Mouse (Mus musculus) CD4-positive helper T cell, adult 2 months (primary cell): ENCODE measurements around the gene Coro1c.

ENCODE experiments used
- DNase-seq: peaks from one replicate; pipeline ENCODE4 v3.0.0-alpha.2; 2012; ENCODE audit warnings: low read depth, missing footprints, low spot score

Gene Coro1c

DNA sequence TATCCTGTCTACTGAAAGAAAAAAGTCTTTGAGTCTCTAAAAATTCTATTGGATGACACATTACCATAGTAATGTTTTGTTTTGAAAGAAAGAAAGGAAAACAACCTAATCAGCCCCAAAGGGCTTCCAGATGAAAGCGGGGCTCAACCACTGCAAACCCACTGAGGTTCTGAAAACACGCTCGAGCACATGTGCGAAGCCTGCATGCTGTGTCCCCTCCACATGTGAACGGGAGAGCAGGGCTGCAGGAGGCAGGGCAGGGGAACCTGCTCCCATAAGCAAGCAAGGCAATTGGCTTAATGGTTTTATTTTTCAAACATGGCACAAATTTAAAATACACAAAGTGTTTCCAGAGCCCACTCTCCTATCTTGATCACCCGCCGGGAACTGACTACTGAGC is 51.9 kb downstream of the Coro1c start:
- DNase-seq: no peak

DNA sequence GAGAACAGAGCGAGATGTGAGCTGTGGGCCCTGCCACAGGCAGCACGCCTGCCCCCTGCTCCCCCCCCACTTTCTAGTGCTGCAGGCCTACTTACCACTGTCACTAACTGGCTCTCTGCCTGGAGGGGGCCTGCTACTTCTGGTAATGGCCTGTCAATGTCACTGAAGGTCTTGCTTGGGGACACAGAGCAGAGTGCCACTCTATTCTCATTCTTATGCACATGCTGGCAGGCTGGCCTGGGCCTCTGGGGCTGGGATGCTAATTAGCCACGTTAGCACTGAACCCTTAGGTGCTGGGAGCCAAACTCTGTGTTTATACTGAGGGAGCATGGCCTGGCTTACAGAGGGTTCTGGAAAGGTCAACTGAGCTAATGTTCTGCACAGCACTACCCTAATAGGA is 52.9 kb downstream of the Coro1c start:
- no peak for DNase-seq

DNA sequence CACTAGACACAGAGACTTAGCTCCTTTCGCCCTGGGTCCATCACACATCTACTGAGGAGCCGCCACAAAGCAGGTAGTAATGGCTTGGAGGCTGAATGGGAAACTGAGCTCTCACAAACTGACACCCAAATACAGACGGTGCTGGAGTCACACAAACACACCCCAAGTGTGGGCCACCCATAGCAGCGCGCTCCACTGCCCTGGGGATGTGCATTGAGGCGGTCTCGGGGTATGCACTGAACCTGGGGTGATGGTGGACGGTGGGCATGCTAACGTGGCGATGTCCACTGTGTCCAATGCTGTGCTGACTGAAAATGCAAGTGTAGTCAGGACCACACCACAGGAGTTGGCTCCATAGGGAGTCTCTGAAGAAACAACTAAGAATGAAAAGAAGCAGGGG is 53.4 kb downstream of the Coro1c start:
- DNase-seq: no peak

DNA sequence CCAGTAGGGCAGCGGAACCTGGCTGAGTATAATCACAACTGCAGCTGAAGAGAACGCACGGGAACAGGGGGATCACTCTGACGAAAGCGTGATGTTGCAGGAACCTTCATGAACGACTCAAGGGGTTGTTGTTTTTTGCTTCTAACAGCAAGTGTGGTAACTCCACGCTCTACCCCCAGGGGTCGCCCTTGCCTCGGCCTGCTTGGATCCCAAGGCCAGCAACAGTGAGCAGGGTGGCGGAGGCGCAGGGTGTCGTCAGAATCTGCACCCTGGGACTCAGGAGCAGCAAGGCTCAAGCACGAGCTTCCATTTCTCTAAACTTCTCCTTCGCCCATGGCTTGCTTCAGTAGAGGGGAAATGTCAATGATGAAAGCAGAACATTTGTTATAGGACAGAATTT is 54.1 kb downstream of the Coro1c start:
- peak; percentile 80 for DNase-seq

DNA sequence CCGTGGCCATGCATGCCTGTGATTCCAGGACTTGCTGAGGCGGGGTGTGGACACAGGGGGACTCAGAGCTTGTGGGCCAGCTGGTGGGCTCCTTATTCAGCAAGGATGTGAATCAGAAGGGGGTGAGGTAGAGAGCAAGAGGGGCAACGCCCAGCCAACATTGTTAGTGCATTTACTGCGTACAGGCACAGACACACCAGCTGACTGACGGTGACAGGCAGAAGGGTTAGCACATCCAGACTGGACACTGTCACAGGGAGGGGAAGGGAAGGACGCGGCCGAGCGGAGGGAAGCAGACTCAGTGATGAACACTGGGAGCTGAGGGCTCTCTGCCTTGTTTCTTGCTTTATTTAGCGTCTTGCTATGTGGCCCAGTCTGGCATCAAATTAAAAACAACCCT is 55.0 kb downstream of the Coro1c start:
- no peak for DNase-seq

DNA sequence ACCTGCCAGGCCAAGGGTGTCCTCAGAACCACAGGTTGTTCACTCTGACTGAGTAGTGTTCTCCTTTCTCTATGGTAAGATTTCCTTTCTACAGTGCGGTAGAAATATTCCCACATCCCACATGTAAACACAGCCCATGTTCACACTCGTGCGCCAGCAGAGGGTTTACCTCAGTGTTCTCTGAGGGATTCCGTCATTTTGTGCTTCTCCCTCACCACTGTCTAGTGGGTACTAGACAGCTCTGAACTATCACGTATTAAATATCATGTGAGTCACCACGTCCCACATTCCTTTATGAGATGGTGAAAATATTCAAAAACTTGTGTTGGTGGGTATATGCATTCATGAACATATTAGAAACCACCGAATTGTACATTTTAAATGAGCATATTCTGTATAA is 56.1 kb downstream of the Coro1c start:
- no peak for DNase-seq

DNA sequence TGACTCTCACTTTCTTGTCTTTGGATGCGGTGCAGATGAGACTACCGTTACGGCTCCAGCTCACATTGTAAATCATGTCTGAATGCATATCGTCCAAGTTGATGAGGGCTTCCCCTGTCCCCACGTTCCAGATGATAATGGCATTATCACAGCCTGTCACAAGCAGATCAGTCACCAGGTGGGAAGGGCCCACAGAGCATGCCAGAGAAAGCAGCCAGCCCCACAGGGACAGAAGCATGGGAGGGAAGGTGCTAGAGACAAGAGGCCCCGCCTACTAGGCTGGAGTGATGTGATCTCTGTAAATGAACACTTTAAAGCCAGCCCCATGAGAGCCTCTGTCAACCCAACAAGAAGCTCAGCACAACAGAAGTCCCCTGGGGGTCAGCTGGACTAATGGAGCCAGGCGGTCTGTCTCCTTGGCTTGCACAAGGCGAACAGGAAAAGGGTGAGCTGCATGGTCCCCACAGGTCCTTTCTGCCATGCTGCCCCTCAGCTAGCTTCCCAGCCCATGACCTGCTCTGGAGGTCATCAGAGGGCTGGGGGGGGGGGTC is 57.8 kb downstream of the Coro1c start:
- DNase-seq: no peak

DNA sequence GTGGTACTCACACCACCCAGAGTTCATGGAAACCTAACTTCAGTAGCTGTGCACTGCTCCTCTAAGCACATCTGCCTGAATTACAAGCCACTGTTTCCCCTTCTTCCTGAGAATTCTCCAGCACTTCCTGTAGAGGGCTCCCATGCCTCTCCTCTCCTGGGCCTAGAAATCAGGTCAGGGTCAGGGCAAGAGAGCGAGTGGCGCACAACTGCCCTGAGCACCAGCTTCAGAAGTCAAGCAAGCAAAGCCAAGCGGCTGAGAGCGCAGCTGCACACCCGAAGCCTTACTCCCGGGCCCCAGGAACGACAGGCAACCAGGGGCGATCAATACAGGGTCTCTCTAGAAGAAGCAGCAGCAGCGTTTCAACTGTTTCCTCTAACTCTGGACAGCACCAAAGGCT is 60.9 kb downstream of the Coro1c start:
- no peak for DNase-seq

DNA sequence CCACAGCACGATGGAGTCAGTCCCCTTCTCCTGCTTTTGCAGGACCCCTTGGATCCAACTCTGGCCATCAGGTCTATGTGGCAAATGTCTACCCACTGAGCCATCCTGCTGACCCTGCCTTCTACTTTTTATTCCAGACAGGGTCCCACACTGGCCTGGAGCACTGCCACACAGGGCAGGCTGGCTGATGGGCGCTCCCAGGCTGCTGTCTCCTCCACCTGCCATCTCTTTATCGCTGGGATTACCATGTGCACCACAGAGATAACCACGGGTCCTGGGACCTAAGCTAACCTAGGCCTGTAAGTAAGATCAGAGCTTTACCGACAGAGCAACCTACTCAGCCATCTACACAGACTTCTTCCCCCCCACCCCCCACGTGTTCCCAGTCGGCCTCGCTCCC is 61.9 kb downstream of the Coro1c start:
- no peak for DNase-seq

DNA sequence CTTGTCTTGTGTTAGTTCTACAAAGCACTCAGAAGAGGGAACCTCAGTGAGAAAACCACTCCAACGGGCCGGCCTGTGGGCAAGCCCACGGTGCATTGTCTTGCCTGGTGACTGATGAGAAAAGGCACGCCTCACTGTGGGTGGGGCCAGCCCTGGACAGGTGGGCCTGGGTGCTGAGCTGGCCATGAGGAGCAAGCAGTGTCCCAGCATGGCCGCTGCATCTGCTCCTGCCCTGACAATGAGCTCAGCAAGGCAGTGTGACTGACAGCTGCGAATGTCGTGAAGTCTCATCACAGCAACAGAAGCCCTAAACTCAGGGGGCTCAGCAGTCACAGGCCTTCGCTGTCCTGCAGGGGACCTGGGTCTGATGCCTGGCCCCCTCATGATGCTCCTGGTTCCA is 62.9 kb downstream of the Coro1c start:
- no peak for DNase-seq

DNA sequence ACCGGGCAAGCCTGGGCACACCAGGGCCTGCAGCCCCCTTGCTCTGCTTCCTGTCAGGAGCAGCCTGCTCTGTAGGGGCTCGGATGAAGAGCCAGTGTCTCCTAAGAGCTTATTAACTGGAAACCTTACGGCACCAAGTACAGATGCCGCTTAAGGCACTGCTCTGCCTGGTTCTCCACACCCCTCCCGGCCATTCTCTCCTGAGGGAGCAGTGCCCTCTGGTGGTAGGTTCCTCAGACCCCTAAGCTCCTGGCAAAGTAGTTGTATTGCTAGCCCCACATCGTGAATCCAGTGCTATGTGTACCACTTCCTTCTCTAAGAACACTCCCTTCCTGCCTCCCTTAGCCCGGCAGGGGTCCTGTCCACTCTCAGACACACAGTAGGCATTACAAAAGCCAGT is 63.8 kb downstream of the Coro1c start:
- peak; percentile 87 for DNase-seq

DNA sequence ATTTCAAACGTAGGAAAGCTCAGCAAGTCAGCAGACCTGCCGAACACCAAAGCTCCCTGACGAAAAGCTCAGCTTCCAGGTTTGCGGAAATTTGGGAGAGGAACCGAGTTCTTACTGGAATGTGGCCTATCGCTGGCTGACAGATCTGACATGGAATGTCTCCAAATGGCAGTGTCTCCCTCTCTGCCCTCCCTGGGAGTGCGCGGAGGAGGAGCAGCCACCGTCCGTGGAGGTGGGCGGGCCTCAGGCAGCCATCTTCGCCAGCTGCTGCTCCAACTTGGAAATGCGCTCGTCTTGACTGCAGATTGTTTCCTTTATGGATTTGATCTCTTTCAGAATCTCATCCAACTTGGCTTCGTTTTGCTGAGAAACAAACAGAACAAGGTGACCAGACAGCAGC is 64.5 kb downstream of the Coro1c start:
- no peak for DNase-seq

DNA sequence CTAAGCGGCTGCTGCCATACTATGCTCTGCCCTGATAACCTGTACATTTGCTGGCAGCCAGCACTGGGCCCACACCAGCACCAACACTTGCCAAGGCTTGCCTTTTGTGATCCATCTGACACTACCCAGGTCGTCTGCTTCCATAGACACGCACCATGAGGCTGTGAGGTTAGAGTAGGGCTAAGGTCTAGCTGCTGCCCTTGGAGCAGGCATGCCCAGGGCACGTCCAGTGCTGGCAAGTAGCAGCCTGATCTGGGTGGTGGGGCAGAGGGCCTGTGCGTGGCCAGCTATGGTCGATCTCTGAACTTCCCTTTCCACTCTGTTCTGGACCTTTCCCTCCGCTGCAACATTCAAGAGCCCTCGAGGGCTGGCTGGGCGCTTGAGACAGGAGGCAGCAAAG is 65.7 kb downstream of the Coro1c start:
- DNase-seq: no peak

DNA sequence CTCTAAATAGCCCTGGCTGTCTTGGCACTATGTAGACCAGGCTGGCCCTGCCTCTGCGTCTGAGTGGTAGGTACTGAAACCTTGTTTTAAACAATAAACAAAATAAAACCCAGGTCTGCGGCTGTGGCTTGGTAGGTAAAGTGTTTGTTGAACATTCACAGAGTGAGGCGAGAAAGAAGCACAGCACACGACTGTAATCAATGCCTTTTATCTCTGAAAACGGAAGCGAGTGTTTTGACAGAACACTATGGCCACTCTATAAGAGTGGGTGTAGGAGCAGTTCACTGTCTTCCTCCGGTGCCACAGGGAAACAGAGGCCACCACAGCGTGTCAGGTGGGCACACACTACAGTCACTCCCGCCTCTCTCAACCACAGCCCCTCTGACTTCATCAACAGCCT is 66.3 kb downstream of the Coro1c start:
- peak; percentile 78 for DNase-seq

DNA sequence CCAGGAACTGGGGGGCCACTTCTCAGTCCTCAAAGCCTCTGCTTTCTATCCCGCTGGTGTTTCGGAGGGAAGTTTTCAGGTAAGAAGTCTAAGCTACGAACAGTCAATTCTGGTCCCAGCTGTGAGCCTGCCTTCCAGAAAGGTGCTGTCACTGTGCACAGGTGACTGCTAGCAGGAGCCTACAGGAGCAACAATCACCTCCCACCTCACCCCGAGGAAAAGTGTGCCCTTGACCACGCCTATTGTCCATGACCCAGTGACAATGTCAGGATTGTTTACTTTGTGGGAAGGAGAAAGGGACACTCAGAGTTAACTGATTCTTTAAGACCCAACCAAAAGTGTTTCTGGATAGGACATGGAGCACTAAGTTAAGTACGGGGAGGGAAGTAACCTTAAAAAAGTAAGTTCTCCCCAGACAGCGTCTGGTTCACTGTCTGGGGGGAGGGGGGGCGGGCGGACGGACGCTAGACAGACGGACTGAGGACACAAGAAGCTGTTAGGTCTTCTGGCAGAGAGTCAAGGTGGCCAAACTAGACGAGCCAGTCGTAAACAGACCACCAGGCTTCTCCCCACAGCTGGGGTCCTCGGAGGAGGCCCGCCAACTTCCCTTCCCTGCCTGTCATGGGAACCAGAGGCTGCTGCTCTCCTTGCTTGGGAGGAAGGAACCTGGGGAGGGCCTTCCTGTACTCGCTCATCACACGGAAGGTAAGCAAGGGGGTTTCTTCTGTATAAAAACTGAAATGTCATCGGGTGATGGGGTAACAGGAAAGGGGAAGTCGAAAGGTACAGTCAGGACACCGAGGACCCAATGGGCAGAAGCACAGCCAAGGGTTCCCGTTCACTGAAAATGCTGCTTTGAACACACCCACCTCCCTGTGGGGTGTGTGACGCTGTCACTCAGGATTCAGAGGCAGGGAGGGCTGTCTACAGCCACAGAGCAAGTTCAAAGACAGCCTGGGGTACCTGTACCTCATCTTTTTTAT is 67.0 kb downstream of the Coro1c start:
- DNase-seq: peak; percentile 71

DNA sequence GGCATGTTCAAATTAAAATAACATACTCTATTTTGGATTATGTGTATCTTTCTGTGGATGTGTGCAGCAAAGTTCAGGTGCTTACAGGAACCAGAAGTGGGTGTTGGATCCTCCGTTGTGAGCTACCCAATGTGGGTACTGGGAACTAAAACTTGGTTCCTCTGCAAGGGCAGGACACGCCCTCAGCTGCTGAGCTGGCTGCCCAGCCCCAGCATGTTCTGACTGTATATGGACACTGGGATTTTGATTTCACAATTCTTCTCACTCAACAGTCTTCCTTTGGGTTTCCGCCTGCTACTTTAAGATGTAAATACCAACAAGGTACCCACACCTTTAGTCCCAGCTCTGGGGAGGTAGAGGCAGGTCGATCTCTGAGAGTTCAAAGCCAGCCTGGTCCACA is 68.1 kb downstream of the Coro1c start:
- DNase-seq: no peak

DNA sequence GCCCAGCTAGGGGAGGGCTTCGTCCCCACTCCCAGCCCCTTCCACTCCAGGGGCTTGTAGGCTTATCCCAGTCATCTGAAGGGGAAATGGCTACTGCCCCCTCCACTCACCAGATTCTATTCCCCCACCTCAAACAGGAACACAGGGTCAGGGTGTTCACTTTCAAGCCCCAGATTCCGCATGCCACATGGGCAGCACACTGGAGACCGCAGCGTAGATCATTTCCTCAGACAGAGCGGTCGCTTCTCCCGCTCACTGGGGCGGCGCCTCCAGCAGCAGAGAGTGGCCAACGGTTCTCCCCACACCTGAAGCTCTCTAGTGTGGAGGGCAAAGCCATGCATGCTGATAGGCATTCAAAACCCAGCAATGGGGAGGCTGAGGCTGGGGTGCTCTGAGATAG is 71.6 kb downstream of the Coro1c start:
- DNase-seq: peak; percentile 45

DNA sequence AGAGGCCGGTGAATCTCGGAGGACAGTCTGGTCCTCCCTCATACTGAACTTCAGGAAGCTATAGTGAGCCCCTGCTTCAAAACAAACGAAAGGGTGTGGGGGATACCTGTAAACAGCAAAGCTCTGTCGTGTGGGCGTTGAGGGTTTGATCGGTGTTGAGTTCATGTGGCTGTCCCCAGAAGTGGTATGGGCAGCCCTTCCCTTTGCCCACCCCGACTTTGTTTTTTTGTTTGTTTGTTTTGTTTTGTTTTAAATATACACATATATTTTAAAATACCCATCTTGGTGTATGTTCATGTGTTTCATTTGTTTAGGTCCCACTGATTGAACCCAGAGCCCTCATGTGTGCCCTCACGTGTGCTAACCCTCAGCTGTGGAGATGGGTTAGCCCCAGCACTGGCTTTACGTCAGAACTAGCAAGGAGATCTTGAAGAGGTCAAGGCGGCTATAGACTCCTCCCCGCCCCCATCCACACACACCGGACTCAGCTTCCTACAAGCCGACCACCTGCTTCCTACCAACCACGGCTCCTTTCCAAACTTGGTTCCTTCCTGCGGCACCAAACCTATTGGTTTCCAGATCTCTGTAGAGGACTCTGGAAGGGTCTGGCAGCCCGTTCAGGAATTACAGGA is 75.1 kb downstream of the Coro1c start:
- DNase-seq: peak; percentile 45

DNA sequence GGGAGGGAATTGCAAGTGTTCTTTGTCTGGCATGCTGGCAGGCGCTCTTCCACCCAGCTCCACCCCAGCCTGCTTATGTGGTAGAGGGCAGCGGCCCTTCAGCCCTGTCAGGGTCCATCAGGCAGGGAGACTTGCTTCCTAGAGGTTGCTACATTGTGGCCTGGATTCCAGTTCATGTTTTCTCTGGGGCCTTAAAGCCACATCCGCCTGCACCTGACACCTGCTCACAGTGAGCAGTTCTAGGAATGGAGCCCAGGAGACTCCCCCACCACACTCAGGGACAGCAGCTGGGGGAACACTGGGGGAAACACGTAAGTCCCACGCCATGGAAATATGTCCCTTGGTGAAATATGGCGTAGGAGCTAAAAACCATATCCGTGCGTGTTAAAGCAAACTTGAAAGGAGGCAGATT is 76.1 kb downstream of the Coro1c start, which contains the start of gene Selplg:
Selplg (minus strand) TSS at position 155 of the 412 bp plus-strand sequence.
- DNase-seq: peak; percentile 91

DNA sequence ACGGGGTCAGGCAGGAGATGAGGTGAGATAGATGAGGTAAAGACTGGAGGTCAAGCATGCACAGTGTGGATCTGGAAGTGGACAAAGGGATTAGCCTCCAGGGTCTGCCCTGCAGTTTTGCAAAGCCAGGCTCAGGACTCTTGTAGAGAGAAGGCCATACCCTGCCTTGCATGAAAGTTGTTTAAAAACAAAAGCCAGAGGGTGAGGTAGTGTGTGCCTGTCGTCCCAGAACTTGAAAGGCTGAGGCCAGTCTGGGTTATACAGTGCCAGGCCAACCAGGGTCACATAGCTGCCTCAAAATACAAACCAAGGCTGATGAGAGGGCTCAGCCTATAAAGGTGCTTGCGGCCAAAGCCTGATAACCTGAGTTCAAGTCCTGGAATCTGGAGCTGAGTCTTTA is 76.8 kb downstream of the Coro1c start:
- DNase-seq: peak; percentile 39

DNA sequence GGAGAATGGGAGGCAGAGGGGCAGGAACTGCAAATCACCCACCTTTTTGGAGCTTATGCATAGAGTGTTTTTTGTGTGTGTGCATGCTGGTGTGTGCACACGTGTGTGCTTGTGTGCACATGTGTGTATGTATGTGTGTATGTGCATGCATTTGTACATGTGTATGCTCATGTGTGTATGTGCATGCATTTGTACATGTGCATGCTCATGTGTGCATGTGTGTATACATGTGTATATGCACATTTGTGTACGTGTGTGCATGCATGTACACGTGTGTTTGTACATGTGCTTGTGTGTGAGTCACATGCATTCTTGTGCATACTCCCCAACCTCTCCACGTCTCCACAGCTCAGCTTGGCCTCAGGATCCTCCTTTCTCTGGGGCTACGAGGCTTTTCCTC is 77.8 kb downstream of the Coro1c start:
- DNase-seq: no peak

DNA sequence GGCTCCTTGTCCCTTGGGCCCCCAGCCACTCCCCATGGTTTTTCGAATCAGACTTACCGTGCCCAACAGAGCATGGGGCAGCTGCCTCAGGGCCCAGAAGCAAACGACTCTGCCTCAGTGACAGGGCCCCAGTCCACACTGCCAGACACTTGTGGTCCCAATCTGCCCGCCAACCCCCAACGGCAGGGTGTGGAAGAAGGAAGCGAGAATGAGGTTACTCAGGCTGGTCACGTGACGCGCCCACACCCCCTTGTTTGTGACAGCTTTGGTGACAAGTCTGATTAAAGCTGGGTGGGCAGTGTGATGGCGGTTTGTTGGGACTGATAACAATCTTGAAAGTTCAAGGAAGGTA is 78.3 kb downstream of the Coro1c start:
- DNase-seq: peak; percentile 90
